Mouse (Mus musculus): ENCODE measurements around the gene Mmp15. TPM values are rescaled to one million over a fixed set of nuclear protein-coding genes. Genes with fewer than 3 reads are reported as not detected.
"Not testable (repeated sequence)": the region's sequence is repeated elsewhere in the genome, so short reads cannot be mapped to it uniquely, and the experiment has no call there.

Gene Mmp15
- polyA plus RNA-seq, 1 experiment = 17.1 TPM

GRCm38 (mm10) chr8:95377101-95377500 is 25.0 kb downstream of the Mmp15 start:
- DNase-seq (ENCODE audit: low spot score) = no peak

GRCm38 (mm10) chr8:95377863-95378291 is 25.8 kb downstream of the Mmp15 start:
- DNase-seq (ENCODE audit: low spot score) = no peak

GRCm38 (mm10) chr8:95378928-95379327 is 26.9 kb downstream of the Mmp15 start:
- DNase-seq (ENCODE audit: low spot score) = not testable (repeated sequence)

GRCm38 (mm10) chr8:95380953-95381352 is 28.9 kb downstream of the Mmp15 start:
- DNase-seq (ENCODE audit: low spot score) = no peak

GRCm38 (mm10) chr8:95381595-95381994 is 29.5 kb downstream of the Mmp15 start:
- no peak for DNase-seq (ENCODE audit: low spot score)

- DNase-seq (ENCODE audit: low spot score) = no peak
Measured at GRCm38 (mm10) chr8:95384501-95384900, 32.4 kb downstream of the Mmp15 start.

- no peak for DNase-seq (ENCODE audit: low spot score)
Measured at GRCm38 (mm10) chr8:95386037-95386436, 34.0 kb downstream of the Mmp15 start.

- no peak for DNase-seq (ENCODE audit: low spot score)
Measured at GRCm38 (mm10) chr8:95387221-95387620, 35.2 kb downstream of the Mmp15 start.

- DNase-seq (ENCODE audit: low spot score) = no peak
Measured at GRCm38 (mm10) chr8:95387936-95388335, 35.9 kb downstream of the Mmp15 start.

GRCm38 (mm10) chr8:95390312-95390711 is 38.2 kb downstream of the Mmp15 start:
- DNase-seq (ENCODE audit: low spot score) = no peak

GRCm38 (mm10) chr8:95391101-95391500 is 39.0 kb downstream of the Mmp15 start:
- no peak for DNase-seq (ENCODE audit: low spot score)

GRCm38 (mm10) chr8:95392604-95393003 is 40.5 kb downstream of the Mmp15 start:
- DNase-seq (ENCODE audit: low spot score) = no peak

- no peak for DNase-seq (ENCODE audit: low spot score)
Measured at GRCm38 (mm10) chr8:95395186-95395918, 43.3 kb downstream of the Mmp15 start.

GRCm38 (mm10) chr8:95396752-95397151 is 44.7 kb downstream of the Mmp15 start:
- DNase-seq (ENCODE audit: low spot score) = no peak

- no peak for DNase-seq (ENCODE audit: low spot score)
Measured at GRCm38 (mm10) chr8:95397201-95397600, 45.1 kb downstream of the Mmp15 start.

- no peak for DNase-seq (ENCODE audit: low spot score)
Measured at GRCm38 (mm10) chr8:95399131-95399530, 47.1 kb downstream of the Mmp15 start.

GRCm38 (mm10) chr8:95401091-95401490 is 49.0 kb downstream of the Mmp15 start:
- DNase-seq (ENCODE audit: low spot score) = no peak

GRCm38 (mm10) chr8:95409518-95409917 is 57.5 kb downstream of the Mmp15 start:
- DNase-seq (ENCODE audit: low spot score) = no peak

GRCm38 (mm10) chr8:95411309-95411972 is 59.4 kb downstream of the Mmp15 start:
- no peak for DNase-seq (ENCODE audit: low spot score)

GRCm38 (mm10) chr8:95422193-95422810 is 70.2 kb downstream of the Mmp15 start:
- no peak for DNase-seq (ENCODE audit: low spot score)

Data from urinary bladder, adult 2 months (tissue).